Mouse (Mus musculus) heart, postnatal 0 days (tissue): ENCODE results near the gene Serpina16.

Experiments used
- CTCF ChIP-seq: IDR thresholded peaks from 2 replicates; pipeline ENCODE4 v1.5.1; 2016; ENCODE audit warnings: antibody characterized with exemption, control low read depth, low read depth
- EP300 ChIP-seq: IDR thresholded peaks from 2 replicates; pipeline ENCODE4 v1.6.1; 2016; ENCODE audit warnings: antibody characterized with exemption, low read depth

- TF ChIP-seq CTCF: no peak
- TF ChIP-seq EP300: no peak
These were observed 12.4 kb upstream of the Serpina16 start for GRCm38 (mm10) chr12:103688221-103688814.
